Mouse (Mus musculus): Measurements from ENCODE around the gene Gins1. TPM values are rescaled to one million over a fixed set of nuclear protein-coding genes. Genes with fewer than 3 reads are reported as not detected.

Gene Gins1
- polyA plus RNA-seq, 1 experiment from 2014 or later, result 83.8 TPM

DNA sequence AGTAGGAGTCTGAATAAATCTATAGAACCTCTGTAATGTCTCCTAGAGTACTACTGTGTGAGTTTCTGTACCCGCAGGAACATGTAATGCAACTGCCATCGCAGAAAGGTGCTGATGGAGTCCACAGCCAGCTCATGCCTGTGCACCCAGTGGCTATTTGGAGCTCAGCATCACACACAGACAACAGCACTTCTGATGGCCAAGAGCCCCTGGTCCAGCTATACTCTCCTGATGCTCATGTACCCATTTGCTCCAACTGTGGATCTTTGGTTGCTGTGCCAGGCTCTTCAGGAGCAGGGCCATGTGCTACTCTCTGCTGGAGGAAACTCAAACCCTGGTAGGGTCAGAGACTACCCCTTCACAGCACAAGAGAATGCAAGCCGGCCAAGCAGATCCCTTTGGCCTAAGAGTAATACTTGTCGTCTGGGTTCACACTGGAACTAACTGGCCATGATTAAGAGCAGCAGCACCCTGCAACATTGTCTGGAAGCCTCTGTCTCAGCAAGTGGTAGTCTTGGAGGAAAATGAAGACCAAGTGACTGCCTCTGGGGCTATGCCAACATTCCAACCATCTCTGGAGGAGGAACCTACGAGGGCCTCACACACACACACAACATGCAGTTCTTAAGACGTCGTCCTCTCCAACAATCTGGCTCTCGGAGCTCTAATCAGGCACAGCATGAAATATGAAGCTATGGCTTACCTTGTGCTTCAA is 68.4 kb downstream of the Gins1 start:
- H3K9ac ChIP-seq (ENCODE audit: low read length), result no peak overlapping the region
- peaks cover 2% of the 10 kb centered on the region; the same call in 1 of the 2 replicates for H3K36me3 ChIP-seq (ENCODE audit: control insufficient read depth, insufficient read depth, low read length)
- no peaks in the 10 kb centered on the region for H3K27me3 ChIP-seq (ENCODE audit: control insufficient read depth, insufficient read depth, low read length)
- no peak overlapping the region for H3K4me3 ChIP-seq (ENCODE audit: low read depth, low read length)
- H3K4me2 ChIP-seq (ENCODE audit: low read depth, severe bottlenecking), result no peak overlapping the region
- DNase-seq (ENCODE audit: low spot score) (no peak), ATAC-seq (ENCODE audit: insufficient number of reproducible peaks, low FRiP score, low TSS enrichment, low read depth) (no peak)
- no peak overlapping the region for H3K27ac ChIP-seq (replicated peaks; ENCODE audit: low read depth, low read length)
- no peaks in the 10 kb centered on the region for H3K4me1 ChIP-seq (ENCODE audit: control insufficient read depth, insufficient read depth, low read length)
- H3K9me3 ChIP-seq (ENCODE audit: control insufficient read depth, low read length), result no peaks in the 10 kb centered on the region
- 93% methylated on average over 8 of the region's 8 CpGs for WGBS

DNA sequence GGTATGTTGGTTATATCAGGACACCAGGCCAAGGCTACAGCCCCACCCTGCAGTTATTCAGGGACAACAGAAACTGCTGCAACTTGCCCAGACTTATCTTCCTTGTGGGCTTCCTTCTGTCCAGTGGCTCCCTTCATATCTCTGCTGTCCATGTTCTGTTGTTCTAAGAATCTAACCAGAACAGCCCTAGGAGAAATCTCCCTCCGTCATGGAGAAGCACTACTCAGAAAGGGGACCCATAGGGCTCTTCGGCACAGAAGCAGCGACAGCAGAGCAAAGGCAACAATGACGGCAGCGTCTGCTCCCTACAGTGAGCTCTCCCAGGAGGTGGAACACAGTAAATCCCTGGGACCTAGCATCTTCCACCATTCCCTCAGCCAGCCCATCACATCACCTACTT is 71.7 kb downstream of the Gins1 start:
- H3K9me3 ChIP-seq (ENCODE audit: control insufficient read depth, low read length), result no peaks in the 10 kb centered on the region
- no peak overlapping the region for H3K4me2 ChIP-seq (ENCODE audit: low read depth, severe bottlenecking)
- no peak overlapping the region for H3K27ac ChIP-seq (replicated peaks; ENCODE audit: low read depth, low read length)
- no peak for ATAC-seq (ENCODE audit: insufficient number of reproducible peaks, low FRiP score, low TSS enrichment, low read depth)
- H3K9ac ChIP-seq (ENCODE audit: low read length), result no peak overlapping the region
- no peaks in the 10 kb centered on the region for H3K4me1 ChIP-seq (ENCODE audit: control insufficient read depth, insufficient read depth, low read length)
- DNase-seq (ENCODE audit: low spot score), result no peak
- no peak overlapping the region for H3K4me3 ChIP-seq (ENCODE audit: low read depth, low read length)
- H3K27me3 ChIP-seq (ENCODE audit: control insufficient read depth, insufficient read depth, low read length), result no peaks in the 10 kb centered on the region
- peaks cover 2% of the 10 kb centered on the region; the same call in 1 of the 2 replicates for H3K36me3 ChIP-seq (ENCODE audit: control insufficient read depth, insufficient read depth, low read length)
- WGBS, result 96% methylated on average over 5 of the region's 5 CpGs

DNA sequence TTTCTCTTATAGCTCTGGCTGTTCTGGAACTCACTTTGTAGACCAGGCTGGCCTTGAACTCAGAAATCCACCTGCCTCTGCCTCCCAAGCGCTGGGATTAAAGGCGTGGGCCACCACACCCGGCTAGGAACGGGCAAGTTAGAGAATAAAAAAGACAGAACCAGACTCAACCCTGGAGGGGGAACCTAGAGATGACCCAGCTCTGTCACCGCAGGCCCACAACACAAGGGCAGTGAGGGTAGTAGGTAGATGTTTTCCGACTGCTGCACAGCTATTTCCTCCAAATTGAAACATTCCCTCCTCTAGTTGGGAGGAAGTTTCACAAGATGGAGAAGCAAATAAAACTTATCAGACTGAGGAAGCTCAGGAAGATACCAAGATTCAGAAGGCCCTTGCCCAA is 72.5 kb downstream of the Gins1 start:
- DNase-seq (ENCODE audit: low spot score), result no peak
- no peak overlapping the region for H3K9ac ChIP-seq (ENCODE audit: low read length)
- H3K4me3 ChIP-seq (ENCODE audit: low read depth, low read length), result no peak overlapping the region
- no peaks in the 10 kb centered on the region for H3K9me3 ChIP-seq (ENCODE audit: control insufficient read depth, low read length)
- no peaks in the 10 kb centered on the region for H3K4me1 ChIP-seq (ENCODE audit: control insufficient read depth, insufficient read depth, low read length)
- no peak overlapping the region for H3K4me2 ChIP-seq (ENCODE audit: low read depth, severe bottlenecking)
- H3K27ac ChIP-seq (replicated peaks; ENCODE audit: low read depth, low read length), result no peak overlapping the region
- 93% methylated on average over 6 of the region's 6 CpGs for WGBS
- no peaks in the 10 kb centered on the region; the same call in 1 of the 2 replicates for H3K36me3 ChIP-seq (ENCODE audit: control insufficient read depth, insufficient read depth, low read length)
- no peak for ATAC-seq (ENCODE audit: insufficient number of reproducible peaks, low FRiP score, low TSS enrichment, low read depth)
- H3K27me3 ChIP-seq (ENCODE audit: control insufficient read depth, insufficient read depth, low read length), result no peaks in the 10 kb centered on the region

DNA sequence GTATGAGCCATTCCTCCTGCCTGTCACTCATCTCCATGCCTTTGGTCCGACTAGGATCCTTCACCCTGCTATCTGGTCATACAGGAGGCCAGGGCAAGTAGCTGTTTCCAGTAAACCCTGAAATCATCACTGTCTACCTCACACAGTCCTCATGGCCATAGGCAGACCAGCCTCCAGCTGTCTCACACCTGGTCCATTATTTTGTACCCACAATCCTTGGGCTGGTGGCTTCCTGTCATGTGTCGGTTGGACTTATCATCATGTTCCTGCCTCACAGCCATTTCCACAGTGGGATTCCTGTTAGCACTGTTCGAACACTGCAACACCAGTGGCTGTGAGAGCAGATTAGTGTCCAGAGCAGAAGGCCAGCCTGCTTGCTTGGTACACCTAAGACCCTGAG is 73.6 kb downstream of the Gins1 start:
- Histone ChIP-seq H3K36me3 (ENCODE audit: control insufficient read depth, insufficient read depth, low read length) (no peaks in the 10 kb centered on the region; the same call in 1 of the 2 replicates), H3K4me3 (ENCODE audit: low read depth, low read length) (no peak overlapping the region), H3K9ac (ENCODE audit: low read length) (no peak overlapping the region), H3K4me2 (ENCODE audit: low read depth, severe bottlenecking) (no peak overlapping the region), H3K27ac (replicated peaks; ENCODE audit: low read depth, low read length) (no peak overlapping the region), H3K27me3 (ENCODE audit: control insufficient read depth, insufficient read depth, low read length) (no peaks in the 10 kb centered on the region), H3K4me1 (ENCODE audit: control insufficient read depth, insufficient read depth, low read length) (no peaks in the 10 kb centered on the region), H3K9me3 (ENCODE audit: control insufficient read depth, low read length) (no peaks in the 10 kb centered on the region)
- DNase-seq (ENCODE audit: low spot score) (no peak), ATAC-seq (ENCODE audit: insufficient number of reproducible peaks, low FRiP score, low TSS enrichment, low read depth) (no peak)
- WGBS, result 87% methylated on average over 3 of the region's 3 CpGs

DNA sequence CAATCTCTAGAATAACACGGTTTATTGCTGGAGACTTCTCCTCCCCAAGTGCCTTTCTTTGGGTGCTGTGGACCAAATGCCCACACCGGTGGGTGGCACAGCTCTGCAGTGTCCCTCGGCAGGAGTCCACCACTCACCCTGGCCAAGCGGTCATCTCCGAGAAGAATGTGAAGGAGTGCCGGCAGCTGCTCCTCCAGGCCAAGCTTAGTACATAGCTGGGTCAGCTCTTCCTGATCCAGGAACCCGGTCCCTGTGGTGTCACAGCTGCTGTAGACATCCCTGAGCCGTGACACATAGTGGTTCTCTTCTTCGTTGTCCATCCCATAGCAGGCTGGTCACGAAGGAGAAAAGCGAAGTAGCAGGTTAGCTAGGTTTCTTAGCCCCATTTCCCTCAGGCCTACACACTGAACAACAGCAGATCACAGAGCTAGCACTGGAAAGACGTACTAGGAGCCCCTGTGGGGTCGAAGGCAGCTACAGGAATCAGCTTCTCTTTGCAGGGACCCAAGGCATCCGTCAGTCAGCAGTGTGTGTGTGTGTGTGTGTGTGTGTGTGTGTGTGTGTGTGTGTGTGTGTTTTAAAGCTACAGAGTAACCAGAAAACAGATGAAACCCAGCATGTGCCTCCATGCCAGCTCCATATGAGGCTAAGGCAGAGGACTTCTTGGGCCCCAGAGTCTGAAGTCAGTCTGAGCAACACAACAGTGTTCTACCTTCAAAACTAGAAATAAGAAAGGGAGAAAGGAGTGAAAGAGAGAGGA is 74.8 kb downstream of the Gins1 start:
- Histone ChIP-seq H3K9ac (ENCODE audit: low read length) (no peak overlapping the region), H3K9me3 (ENCODE audit: control insufficient read depth, low read length) (no peaks in the 10 kb centered on the region), H3K27ac (replicated peaks; ENCODE audit: low read depth, low read length) (no peak overlapping the region), H3K4me3 (ENCODE audit: low read depth, low read length) (no peak overlapping the region), H3K4me1 (ENCODE audit: control insufficient read depth, insufficient read depth, low read length) (no peaks in the 10 kb centered on the region), H3K27me3 (ENCODE audit: control insufficient read depth, insufficient read depth, low read length) (no peaks in the 10 kb centered on the region), H3K4me2 (ENCODE audit: low read depth, severe bottlenecking) (no peak overlapping the region), H3K36me3 (ENCODE audit: control insufficient read depth, insufficient read depth, low read length) (no peaks in the 10 kb centered on the region)
- DNase-seq (ENCODE audit: low spot score), result no peak
- no peak for ATAC-seq (ENCODE audit: insufficient number of reproducible peaks, low FRiP score, low TSS enrichment, low read depth)
- 85% methylated on average over 14 of the region's 14 CpGs for WGBS

Other genes with a start within 250 kb of the Gins1 start
- gene Acss1, start 236.9 kb upstream of the Gins1 start, polyA plus RNA-seq (2014; fragmentation: Nextera tagmentation; extraction: Ambion mirVana), result 4.2 and 5.7 TPM in 2 replicates
- not detected in 2 replicates for gene Vsx1, start 216.0 kb upstream of the Gins1 start, polyA plus RNA-seq (2014; fragmentation: Nextera tagmentation; extraction: Ambion mirVana)
- 21.8 and 22.6 TPM in 2 replicates for gene Entpd6, start 156.4 kb upstream of the Gins1 start, polyA plus RNA-seq (2014; fragmentation: Nextera tagmentation; extraction: Ambion mirVana)
- gene Pygb, start 118.7 kb upstream of the Gins1 start, polyA plus RNA-seq (2014; fragmentation: Nextera tagmentation; extraction: Ambion mirVana), result 39.4 and 48.9 TPM in 2 replicates
- 50.1 and 55.5 TPM in 2 replicates for gene Abhd12, start 659 bp upstream of the Gins1 start, polyA plus RNA-seq (2014; fragmentation: Nextera tagmentation; extraction: Ambion mirVana)
- 11.5 and 13.6 TPM in 2 replicates for gene Ninl, start 134.0 kb downstream of the Gins1 start, polyA plus RNA-seq (2014; fragmentation: Nextera tagmentation; extraction: Ambion mirVana)
- gene Nanp, start 134.0 kb downstream of the Gins1 start, polyA plus RNA-seq (2014; fragmentation: Nextera tagmentation; extraction: Ambion mirVana), result 50.1 and 53.5 TPM in 2 replicates
- gene Gm14151, start 186.9 kb downstream of the Gins1 start, polyA plus RNA-seq (2014; fragmentation: Nextera tagmentation; extraction: Ambion mirVana), result not detected in 2 replicates
- not detected in 2 replicates for gene Gm14147, start 192.8 kb downstream of the Gins1 start, polyA plus RNA-seq (2014; fragmentation: Nextera tagmentation; extraction: Ambion mirVana)